Mouse (Mus musculus) heart, embryonic 16.5 days (tissue): ENCODE measurements around the gene Vnn3. TPM values are rescaled to one million over a fixed set of nuclear protein-coding genes. Genes with fewer than 3 reads are reported as not detected.

Experiments used
- ATAC-seq: fragments of 200-750 bp; cut with Nextera tagmentation; replicated peaks from 2 replicates; pipeline ENCODE4 v1.8.0; 2017; ENCODE audit warnings: moderate number of reproducible peaks; ENCODE audit not compliant: insufficient read depth, low FRiP score; ENCODE audit errors: extremely low read depth
- H3K27ac ChIP-seq: fragments of 300-500 bp; sonication (generic); 2 replicates; pipeline ENCODE4 v1.5.1; 2014; ENCODE audit warnings: mild to moderate bottlenecking, low read length, control low read depth, moderate library complexity
- H3K27me3 ChIP-seq: fragments of 300-500 bp; sonication (generic); 2 replicates; pipeline ENCODE4 v1.6.1; 2014; ENCODE audit warnings: low read length, mixed read lengths; ENCODE audit not compliant: control insufficient read depth, insufficient read depth
- H3K36me3 ChIP-seq: fragments of 300-500 bp; sonication (generic); 2 replicates; pipeline ENCODE4 v1.6.1; 2014; ENCODE audit not compliant: control insufficient read depth, insufficient read depth
- H3K4me1 ChIP-seq: fragments of 300-500 bp; sonication (generic); 2 replicates; pipeline ENCODE4 v1.6.1; 2014; ENCODE audit warnings: low read length, mixed read lengths; ENCODE audit not compliant: control insufficient read depth, insufficient read depth
- H3K4me2 ChIP-seq: fragments of 300-500 bp; sonication (generic); 2 replicates; pipeline ENCODE4 v1.6.1; 2014; ENCODE audit warnings: low read depth, mild to moderate bottlenecking, control low read depth, low read length
- H3K4me3 ChIP-seq: fragments of 300-500 bp; sonication (generic); 2 replicates; pipeline ENCODE4 v1.5.1; 2014; ENCODE audit warnings: mild to moderate bottlenecking, control low read depth, low read length
- H3K9ac ChIP-seq: fragments of 300-500 bp; sonication (generic); 2 replicates; pipeline ENCODE4 v1.6.1; 2014; ENCODE audit warnings: low read length, control low read depth
- H3K9me3 ChIP-seq: fragments of 300-500 bp; sonication (generic); replicated peaks from 2 replicates; pipeline ENCODE4 v1.6.1; 2016; ENCODE audit warnings: low read length; ENCODE audit not compliant: control insufficient read depth
- WGBS: fragments of 180-500 bp; shearing (Covaris S2); extraction: QIAGEN DNeasy Blood & Tissue Kit; methylation state at CpG from one replicate; pipeline ENCODE4 v1.1.7; 2014; 5-methylcytosine and 5-hydroxymethylcytosine counted together
- polyA plus RNA-seq: library from polyadenylated mRNA; unstranded; fragments of >200 nt; fragmentation: Nextera tagmentation; extraction: Ambion mirVana; gene quantifications from 2 replicates; pipeline ENCODE4 v1.2.1, GENCODE M21; 2015

Gene Vnn3
- polyA plus RNA-seq, 1 experiment from 2014 or later, result 0.08 TPM

- 85% methylated on average over 6 of the region's 6 CpGs for whole genome bisulfite sequencing
- no peak overlapping the region for H3K4me3 ChIP-seq
- H3K9ac ChIP-seq, result no peak overlapping the region
- no peaks in the 10 kb centered on the region for H3K36me3 ChIP-seq
- no peaks in the 10 kb centered on the region for H3K27me3 ChIP-seq
- ATAC-seq, result no peak
- H3K27ac ChIP-seq, result no peak overlapping the region
- H3K4me1 ChIP-seq, result no peaks in the 10 kb centered on the region
- H3K9me3 ChIP-seq, result no peaks in the 10 kb centered on the region
- no peak overlapping the region for H3K4me2 ChIP-seq
These were observed 29.4 kb downstream of the Vnn3 start for GRCm38 (mm10) chr10:23880695-23881094.

DNA sequence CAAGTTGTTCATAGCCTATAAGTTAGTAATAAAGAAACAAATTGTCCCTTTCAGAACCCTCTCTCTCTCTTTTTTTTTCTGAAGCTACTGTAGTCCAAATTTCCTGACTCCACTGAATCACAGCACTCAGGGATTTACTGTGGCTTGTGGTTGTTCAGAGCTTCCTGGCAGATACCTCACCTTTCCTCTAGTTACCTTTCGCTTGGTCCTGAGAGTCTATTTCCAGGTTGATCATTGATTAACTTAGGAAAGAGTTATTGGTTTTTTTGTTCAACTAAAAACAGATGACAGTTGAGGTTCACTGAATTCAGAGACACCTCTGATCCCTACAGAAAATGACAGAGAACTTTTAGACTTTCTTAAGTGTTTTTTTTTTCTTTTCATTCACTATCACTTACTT is 33.6 kb downstream of the Vnn3 start:
- 91% methylated on average over 1 of the region's 1 CpGs for WGBS
- H3K9me3 ChIP-seq, result no peaks in the 10 kb centered on the region
- no peaks in the 10 kb centered on the region for H3K27me3 ChIP-seq
- no peak overlapping the region for H3K9ac ChIP-seq
- H3K4me2 ChIP-seq, result no peak overlapping the region
- no peak for ATAC-seq
- no peak overlapping the region for H3K27ac ChIP-seq
- H3K4me3 ChIP-seq, result no peak overlapping the region
- no peaks in the 10 kb centered on the region for H3K36me3 ChIP-seq
- H3K4me1 ChIP-seq, result no peaks in the 10 kb centered on the region

GRCm38 (mm10) chr10:23886060-23886459 is 34.8 kb downstream of the Vnn3 start:
- WGBS, result 75% methylated on average over 3 of the region's 3 CpGs
- no peak overlapping the region for H3K4me3 ChIP-seq
- no peak for ATAC-seq
- no peaks in the 10 kb centered on the region for H3K4me1 ChIP-seq
- H3K9ac ChIP-seq, result no peak overlapping the region
- no peaks in the 10 kb centered on the region for H3K9me3 ChIP-seq
- no peak overlapping the region for H3K4me2 ChIP-seq
- no peaks in the 10 kb centered on the region for H3K36me3 ChIP-seq
- no peak overlapping the region for H3K27ac ChIP-seq
- no peaks in the 10 kb centered on the region for H3K27me3 ChIP-seq

- Histone ChIP-seq H3K27ac (no peak overlapping the region), H3K4me2 (no peak overlapping the region), H3K4me1 (peaks cover 5% of the 10 kb centered on the region; the same call in 1 of the 2 replicates), H3K4me3 (no peak overlapping the region), H3K27me3 (no peaks in the 10 kb centered on the region), H3K9me3 (no peaks in the 10 kb centered on the region), H3K9ac (no peak overlapping the region), H3K36me3 (no peaks in the 10 kb centered on the region)
- ATAC-seq, result no peak
- 92% methylated on average over 1 of the region's 1 CpGs for WGBS
These were observed 41.7 kb downstream of the Vnn3 start for GRCm38 (mm10) chr10:23892987-23893386.

DNA sequence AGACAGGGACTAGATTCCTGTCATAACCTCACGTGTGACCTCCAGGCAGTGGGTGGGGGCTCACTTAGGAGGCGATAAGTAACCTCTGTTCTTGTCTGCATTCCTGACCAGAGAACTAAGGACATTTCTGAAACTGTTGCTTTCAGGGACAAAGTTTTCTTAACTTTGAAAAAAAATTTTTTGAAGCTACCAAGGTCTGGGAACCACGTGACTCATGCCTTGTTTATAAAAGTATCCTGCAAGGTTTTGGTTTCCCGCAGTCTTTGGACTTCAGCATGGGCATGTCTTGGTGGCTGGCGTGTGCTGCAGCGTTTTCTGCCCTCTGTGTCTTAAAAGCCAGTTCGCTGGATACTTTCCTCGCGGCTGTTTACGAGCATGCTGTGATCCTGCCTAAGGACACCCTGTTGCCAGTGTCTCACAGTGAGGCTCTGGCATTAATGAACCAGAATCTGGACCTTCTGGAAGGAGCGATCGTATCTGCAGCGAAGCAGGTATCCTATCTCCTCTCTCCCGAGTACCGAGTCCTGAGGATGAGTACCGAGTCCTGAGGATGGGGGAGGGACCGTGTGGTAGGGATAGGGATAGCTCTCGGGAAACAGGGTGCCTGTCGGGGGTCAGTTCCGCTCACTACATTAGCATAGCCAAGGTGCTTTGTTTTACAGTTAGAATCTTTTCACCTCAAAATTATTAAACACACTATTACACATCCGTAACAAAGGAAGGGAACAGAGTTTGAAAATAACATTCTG is 43.5 kb downstream of the Vnn3 start, which contains the start of gene Vnn1:
Gene Vnn1 (plus strand): TSS at position 88 of the 749 bp plus-strand sequence.
- H3K4me3 ChIP-seq, result peak within 1 kb of the TSS; percentile 43
- no peaks in the 10 kb centered on the region for H3K27me3 ChIP-seq
- H3K4me2 ChIP-seq, result peak within 1 kb of the TSS; percentile 76
- no peak within 1 kb of the TSS for H3K27ac ChIP-seq
- H3K4me1 ChIP-seq, result peaks cover 5% of the 10 kb centered on the region; the same call in 1 of the 2 replicates
- WGBS, result 14% methylated on average over 21 of the region's 21 CpGs
- no peak for ATAC-seq
- no peaks in the 10 kb centered on the region for H3K36me3 ChIP-seq
- H3K9me3 ChIP-seq, result no peaks in the 10 kb centered on the region
- H3K9ac ChIP-seq, result peak within 1 kb of the TSS; percentile 7

- Histone ChIP-seq H3K4me3 (no peak overlapping the region), H3K27me3 (no peaks in the 10 kb centered on the region), H3K4me1 (peaks cover 5% of the 10 kb centered on the region; the same call in 1 of the 2 replicates), H3K4me2 (no peak overlapping the region), H3K9ac (no peak overlapping the region), H3K27ac (no peak overlapping the region), H3K9me3 (no peaks in the 10 kb centered on the region), H3K36me3 (no peaks in the 10 kb centered on the region)
- no peak for ATAC-seq
- WGBS, result 72% methylated on average over 7 of the region's 7 CpGs
These were observed 44.1 kb downstream of the Vnn3 start for GRCm38 (mm10) chr10:23895376-23895775.

DNA sequence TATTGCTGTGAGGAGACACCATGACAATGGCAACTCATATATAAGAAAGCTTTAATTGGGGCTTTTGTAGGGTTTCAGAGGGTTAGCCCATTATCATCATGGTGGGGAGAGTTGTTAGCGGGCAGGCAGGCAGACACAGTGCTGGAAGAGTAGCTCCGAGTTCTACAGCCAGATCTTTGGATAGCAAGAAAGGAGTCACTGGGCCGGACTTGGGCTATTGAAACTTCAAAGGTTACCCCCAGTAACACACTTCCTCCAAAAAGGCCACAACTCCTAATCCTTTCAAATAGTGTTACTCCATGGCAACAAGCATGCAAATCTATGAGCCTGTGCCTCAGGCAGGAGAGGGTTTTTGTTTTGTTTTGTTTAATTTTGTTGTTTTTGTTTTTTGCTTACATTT is 49.9 kb downstream of the Vnn3 start:
- Histone ChIP-seq H3K9ac (no peak overlapping the region), H3K9me3 (no peaks in the 10 kb centered on the region), H3K27ac (no peak overlapping the region), H3K36me3 (no peaks in the 10 kb centered on the region), H3K4me2 (no peak overlapping the region), H3K4me1 (no peaks in the 10 kb centered on the region), H3K27me3 (no peaks in the 10 kb centered on the region), H3K4me3 (no peak overlapping the region)
- WGBS, result 77% methylated on average over 3 of the region's 3 CpGs
- no peak for ATAC-seq

DNA sequence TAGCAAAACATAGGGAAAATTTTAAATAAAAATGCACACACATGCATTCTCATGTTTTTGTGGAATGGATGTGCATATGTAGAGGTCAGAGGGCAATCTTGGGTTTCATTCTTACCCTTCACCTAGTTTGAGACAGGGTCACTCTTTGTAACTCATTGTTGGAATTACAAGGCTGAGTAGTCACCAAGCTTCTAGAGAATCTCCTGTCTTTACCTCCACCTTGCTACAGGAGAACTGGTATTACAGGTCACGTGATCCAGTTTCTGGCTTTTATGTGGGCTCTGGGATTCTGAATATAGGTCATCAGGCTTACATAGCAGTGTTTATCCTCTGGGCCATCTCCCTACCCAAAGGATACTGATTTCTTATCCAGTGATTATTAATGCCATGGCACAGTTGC is 54.4 kb downstream of the Vnn3 start:
- ATAC-seq, result no peak
- no peak overlapping the region for H3K4me3 ChIP-seq
- 88% methylated on average over 1 of the region's 1 CpGs for WGBS
- no peak overlapping the region for H3K9ac ChIP-seq
- H3K4me1 ChIP-seq, result no peaks in the 10 kb centered on the region
- H3K27ac ChIP-seq, result no peak overlapping the region
- H3K9me3 ChIP-seq, result no peaks in the 10 kb centered on the region
- H3K4me2 ChIP-seq, result no peak overlapping the region
- H3K36me3 ChIP-seq, result no peaks in the 10 kb centered on the region
- no peaks in the 10 kb centered on the region for H3K27me3 ChIP-seq
